Mouse (Mus musculus): ENCODE measurements around the gene Gtpbp4. TPM values are rescaled to one million over a fixed set of nuclear protein-coding genes. Genes with fewer than 3 reads are reported as not detected.
"Not testable (repeated sequence)": the region's sequence is repeated elsewhere in the genome, so short reads cannot be mapped to it uniquely, and the experiment has no call there.

The Gtpbp4 gene
- polyA plus RNA-seq, 1 experiment from 2014 or later: 85.1 TPM

DNA sequence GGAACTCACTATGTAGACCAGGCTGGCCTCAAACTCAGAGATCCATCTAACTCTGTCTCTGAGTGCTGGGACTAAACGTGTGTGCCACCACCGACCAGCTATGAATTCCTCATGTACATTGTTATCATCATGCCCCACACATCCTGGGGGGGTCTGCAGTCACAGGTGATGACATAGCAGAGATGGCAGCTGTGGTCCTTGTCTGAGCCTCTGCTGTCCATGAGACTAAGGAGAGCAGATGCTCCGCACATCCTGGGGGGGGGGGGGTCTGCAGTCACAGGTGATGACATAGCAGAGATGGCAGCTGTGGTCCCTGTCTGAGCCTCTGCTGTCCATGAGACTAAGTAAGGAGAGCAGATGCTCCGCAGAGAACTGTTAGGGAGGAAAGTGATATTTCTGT is 54.8 kb downstream of the Gtpbp4 start:
- H3K4me3 ChIP-seq (ENCODE audit: low read depth, low read length); H3K9me3 ChIP-seq (ENCODE audit: control insufficient read depth, low read depth, low read length); H3K9ac ChIP-seq (replicated peaks; ENCODE audit: low read depth, low read length); H3K27ac ChIP-seq (ENCODE audit: low read length); H3K4me2 ChIP-seq (replicated peaks; ENCODE audit: low read depth, low read length); ATAC-seq (ENCODE audit: insufficient number of reproducible peaks, insufficient read depth, low FRiP score, low read depth); H3K4me1 ChIP-seq (ENCODE audit: control insufficient read depth, insufficient read depth, low read length); H3K36me3 ChIP-seq (ENCODE audit: control insufficient read depth, insufficient read depth, low read length); H3K27me3 ChIP-seq (ENCODE audit: control insufficient read depth, insufficient read depth, low read length): not testable (repeated sequence)
- WGBS: 88% methylated on average over 4 of the region's 4 CpGs

DNA sequence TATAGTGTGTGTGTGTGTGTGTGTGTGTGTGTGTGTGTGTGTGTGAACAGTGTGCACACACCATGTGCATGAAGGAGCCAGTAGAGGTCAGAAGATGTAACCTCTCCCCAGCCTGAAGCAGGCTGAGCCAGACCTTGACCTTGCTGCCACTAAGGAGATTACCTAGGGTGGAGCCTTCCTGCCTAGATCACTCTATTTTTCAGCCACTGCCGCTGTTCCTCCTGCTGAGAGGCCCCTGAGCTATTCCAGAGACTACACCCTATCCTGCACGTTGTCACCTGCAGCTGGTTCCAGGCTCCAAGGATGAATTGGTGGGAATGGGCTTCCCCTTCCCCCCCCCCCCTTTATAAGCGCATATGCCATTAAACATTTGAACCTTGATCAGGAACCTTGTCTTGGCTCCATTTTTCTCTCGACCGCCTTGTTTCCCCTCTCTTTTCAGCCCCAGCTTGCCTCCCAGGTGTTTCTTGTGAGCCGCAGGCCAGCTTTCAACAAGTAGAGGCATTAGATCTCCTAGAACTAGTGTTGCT is 58.2 kb downstream of the Gtpbp4 start:
- ATAC-seq (ENCODE audit: insufficient number of reproducible peaks, insufficient read depth, low FRiP score, low read depth); H3K4me3 ChIP-seq (ENCODE audit: low read depth, low read length); H3K36me3 ChIP-seq (ENCODE audit: control insufficient read depth, insufficient read depth, low read length); H3K4me1 ChIP-seq (ENCODE audit: control insufficient read depth, insufficient read depth, low read length); H3K9ac ChIP-seq (replicated peaks; ENCODE audit: low read depth, low read length); H3K4me2 ChIP-seq (replicated peaks; ENCODE audit: low read depth, low read length); H3K27ac ChIP-seq (ENCODE audit: low read length); H3K9me3 ChIP-seq (ENCODE audit: control insufficient read depth, low read depth, low read length); H3K27me3 ChIP-seq (ENCODE audit: control insufficient read depth, insufficient read depth, low read length): not testable (repeated sequence)
- 69% methylated on average over 6 of the region's 6 CpGs for WGBS

DNA sequence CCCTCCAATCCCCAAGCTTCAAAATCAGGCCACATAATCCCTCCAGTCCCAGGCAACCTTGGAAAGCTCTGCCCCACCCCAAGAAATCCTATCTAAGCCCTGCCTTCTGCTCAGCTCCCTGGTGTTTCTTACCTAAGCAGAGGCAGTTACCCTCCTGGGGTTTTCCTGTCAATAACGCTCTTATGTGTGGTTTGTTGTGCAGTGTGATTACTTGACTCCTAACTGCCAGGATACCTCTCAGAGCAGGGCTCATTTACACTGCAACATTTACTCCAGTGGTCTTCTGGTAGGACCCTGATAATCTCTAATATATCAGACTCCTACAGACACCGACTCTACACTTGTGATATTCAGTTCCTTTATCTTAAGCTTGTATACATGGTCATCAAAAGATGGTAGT is 62.4 kb downstream of the Gtpbp4 start:
- no peaks in the 10 kb centered on the region for H3K4me1 ChIP-seq (ENCODE audit: control insufficient read depth, insufficient read depth, low read length)
- no peak for ATAC-seq (ENCODE audit: insufficient number of reproducible peaks, insufficient read depth, low FRiP score, low read depth)
- no peak overlapping the region for H3K4me3 ChIP-seq (ENCODE audit: low read depth, low read length)
- 66% methylated on average over 2 of the region's 2 CpGs for WGBS
- no peaks in the 10 kb centered on the region for H3K36me3 ChIP-seq (ENCODE audit: control insufficient read depth, insufficient read depth, low read length)
- no peaks in the 10 kb centered on the region for H3K27me3 ChIP-seq (ENCODE audit: control insufficient read depth, insufficient read depth, low read length)
- no peak overlapping the region for H3K9ac ChIP-seq (replicated peaks; ENCODE audit: low read depth, low read length)
- no peak overlapping the region for H3K27ac ChIP-seq (ENCODE audit: low read length)
- no peaks in the 10 kb centered on the region for H3K9me3 ChIP-seq (ENCODE audit: control insufficient read depth, low read depth, low read length)
- no peak overlapping the region for H3K4me2 ChIP-seq (replicated peaks; ENCODE audit: low read depth, low read length)

Small RNAs within 50 kb of the gene (microRNA-seq; reads per million reads assigned to microRNA genes)
- gene Gm22750: not detected

Other genes with a start within 250 kb of the Gtpbp4 start
- gene Wdr37, start 124.2 kb downstream of the Gtpbp4 start, polyA plus RNA-seq (2014; fragmentation: Nextera tagmentation; extraction: Ambion mirVana): 26.2 and 26.4 TPM in 2 replicates
- 84.2 and 94.1 TPM in 2 replicates for gene Idi1, start 110.6 kb downstream of the Gtpbp4 start, polyA plus RNA-seq (2014; fragmentation: Nextera tagmentation; extraction: Ambion mirVana)
- not detected in 2 replicates for gene Gm9745, start 47.9 kb downstream of the Gtpbp4 start, polyA plus RNA-seq (2014; fragmentation: Nextera tagmentation; extraction: Ambion mirVana)
- gene Idi2, start 43.2 kb downstream of the Gtpbp4 start, polyA plus RNA-seq (2014; fragmentation: Nextera tagmentation; extraction: Ambion mirVana): not detected in 2 replicates
- gene Larp4b, start 97.8 kb upstream of the Gtpbp4 start, polyA plus RNA-seq (2014; fragmentation: Nextera tagmentation; extraction: Ambion mirVana): 50.7 and 53.1 TPM in 2 replicates

Data from stomach, embryonic 14.5 days (tissue).